Mouse (Mus musculus) layer of hippocampus, adult 2 months (tissue): ENCODE measurements at regions not wholly inside any gene's neighbourhood (a gene's known extent, or its start where the extent isn't known, plus 50 kb on each side); places are given as distances from the start of the nearest gene placed in this dataset.

Experiments
- DNase-seq, 2 experiments: peaks; one replicate each; pipeline ENCODE4 v3.0.0; 2022; ENCODE audit warnings: low spot score in 2 of 2
- H3K27ac ChIP-seq: fragments of 200-600 bp; 2 replicates; pipeline ENCODE4 v1.8.1; 2022
- H3K4me3 ChIP-seq: fragments of 200-600 bp; 2 replicates; pipeline ENCODE4 v1.8.1; 2022; ENCODE audit warnings: mild to moderate bottlenecking
- CTCF ChIP-seq: fragments of 200-600 bp; conservative IDR thresholded peaks from 2 replicates; pipeline ENCODE4 v1.8.1; 2022; ENCODE audit warnings: antibody characterized with exemption, mild to moderate bottlenecking, moderate library complexity

DNA sequence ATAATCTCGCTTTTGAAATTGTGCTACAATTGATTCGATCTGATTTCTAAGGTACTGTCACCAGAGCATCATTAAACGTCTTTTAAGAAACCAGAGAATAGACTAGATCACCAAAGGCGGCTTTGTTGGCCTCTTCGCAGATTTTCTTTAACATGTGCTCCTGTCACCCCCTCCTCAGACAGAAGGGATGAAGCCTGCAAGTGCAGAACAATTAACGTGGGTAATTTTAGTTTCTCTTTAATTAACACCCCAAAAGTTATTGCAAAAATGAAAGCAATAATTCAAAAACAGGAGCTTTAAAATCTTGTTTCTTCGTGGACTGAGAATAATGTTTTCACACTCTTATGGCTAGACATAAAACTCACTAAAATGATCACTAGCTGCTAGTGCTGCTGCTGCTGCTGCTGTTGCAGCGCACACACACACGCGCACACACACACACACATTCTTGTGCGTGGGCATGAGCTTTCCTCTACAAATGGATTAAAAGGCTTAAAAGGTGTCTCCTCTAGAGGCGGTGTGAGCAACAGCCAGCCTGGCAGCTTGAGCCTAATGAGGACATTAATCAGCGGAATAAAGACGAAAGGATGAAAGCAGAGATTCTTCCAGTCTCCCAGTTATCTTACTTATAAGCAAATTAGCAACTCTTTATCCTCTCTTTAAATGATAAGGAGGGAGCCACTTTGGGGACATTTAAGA is 550.5 kb upstream of the Btbd3 start:
- peak; percentile 13 to 28 for DNase-seq
- Histone ChIP-seq H3K27ac (peak overlapping the region; percentile 32; the same call in 1 of the 2 replicates), H3K4me3 (peak overlapping the region; percentile 23)
- peak; percentile 54 for TF ChIP-seq CTCF

GRCm38 (mm10) chr2:137704948-137705723 is 551.2 kb upstream of the Btbd3 start:
- H3K4me3 ChIP-seq = no peak overlapping the region
- DNase-seq = no peak
- no peak for TF ChIP-seq CTCF
- no peak overlapping the region; the same call in 1 of the 2 replicates for H3K27ac ChIP-seq

DNA sequence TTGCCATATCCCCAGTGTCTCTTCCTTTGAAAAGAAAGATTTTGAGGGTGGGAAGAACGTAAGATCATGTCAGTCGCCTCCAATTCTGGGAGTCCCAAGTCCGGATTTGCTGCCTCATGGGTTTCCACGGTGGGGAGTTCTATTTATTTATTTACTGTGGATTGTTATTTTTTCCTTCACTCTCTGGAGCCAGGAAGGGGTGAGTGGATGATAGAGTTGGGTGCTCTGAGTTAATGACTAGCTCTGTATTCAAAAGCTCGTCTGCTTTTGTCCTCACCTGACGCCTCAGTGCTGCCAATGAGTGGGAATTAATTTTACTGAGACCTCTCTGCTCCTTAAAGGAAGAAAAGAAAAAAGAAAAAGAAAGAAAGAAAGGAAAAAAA is 551.8 kb upstream of the Btbd3 start:
- TF ChIP-seq CTCF = no peak

DNA sequence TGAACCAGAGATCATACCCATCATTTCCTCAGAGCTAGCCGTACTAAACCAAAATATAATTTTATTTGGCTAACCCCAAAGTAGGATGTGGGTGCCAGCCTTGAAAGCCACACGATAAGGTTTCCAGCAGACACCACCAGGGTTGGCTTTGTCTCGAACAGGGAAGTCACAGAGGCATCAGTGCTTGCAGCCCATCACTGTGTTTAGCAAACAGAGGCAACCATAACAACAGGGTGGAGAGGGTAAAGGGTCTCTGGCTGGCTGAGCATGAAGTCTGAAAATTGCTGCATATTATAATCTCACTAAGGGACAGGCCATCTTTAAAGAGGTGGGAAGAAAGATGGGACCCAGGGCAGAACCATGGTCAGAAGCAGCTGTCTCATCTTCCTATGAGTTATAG is 552.3 kb upstream of the Btbd3 start:
- H3K4me3 ChIP-seq = no peak overlapping the region
- no peak overlapping the region for H3K27ac ChIP-seq
- no peak for DNase-seq
- TF ChIP-seq CTCF = no peak

More for the DNA sequence above, 551.8 kb upstream of the Btbd3 start:
- Histone ChIP-seq H3K4me3 (no peak overlapping the region), H3K27ac (no peak overlapping the region)
- DNase-seq = no peak

- Histone ChIP-seq H3K4me3 (no peak overlapping the region), H3K27ac (no peak overlapping the region)
- TF ChIP-seq CTCF = no peak
- no peak for DNase-seq
Observed at GRCm38 (mm10) chr2:137695885-137696284, 560.5 kb upstream of the Btbd3 start.

DNA sequence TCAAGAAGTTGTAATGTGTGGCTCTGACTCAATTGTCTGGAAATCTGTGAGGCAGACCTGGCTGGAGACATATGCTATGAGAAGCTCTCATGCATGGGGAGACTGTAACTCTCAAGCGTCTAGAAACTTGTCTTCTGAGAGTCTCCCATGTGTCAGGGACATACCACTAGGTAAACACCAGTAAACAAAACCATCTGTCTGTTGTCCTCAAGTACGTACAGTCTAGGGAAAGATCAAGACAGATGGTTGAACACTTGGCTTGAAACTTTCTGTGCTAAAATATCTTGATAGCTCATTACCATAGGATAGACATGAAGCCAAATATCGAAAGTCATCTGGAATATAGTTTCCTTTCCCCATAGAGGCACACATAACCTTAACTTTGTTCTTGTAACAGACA is 562.3 kb upstream of the Btbd3 start:
- Histone ChIP-seq H3K27ac (no peak overlapping the region), H3K4me3 (no peak overlapping the region)
- DNase-seq = peak in 1 of 2 experiments; percentile 15
- TF ChIP-seq CTCF = no peak

GRCm38 (mm10) chr2:137687208-137687607 is 569.2 kb upstream of the Btbd3 start:
- no peak overlapping the region for H3K4me3 ChIP-seq
- DNase-seq = no peak
- no peak overlapping the region for H3K27ac ChIP-seq
- TF ChIP-seq CTCF = no peak

DNA sequence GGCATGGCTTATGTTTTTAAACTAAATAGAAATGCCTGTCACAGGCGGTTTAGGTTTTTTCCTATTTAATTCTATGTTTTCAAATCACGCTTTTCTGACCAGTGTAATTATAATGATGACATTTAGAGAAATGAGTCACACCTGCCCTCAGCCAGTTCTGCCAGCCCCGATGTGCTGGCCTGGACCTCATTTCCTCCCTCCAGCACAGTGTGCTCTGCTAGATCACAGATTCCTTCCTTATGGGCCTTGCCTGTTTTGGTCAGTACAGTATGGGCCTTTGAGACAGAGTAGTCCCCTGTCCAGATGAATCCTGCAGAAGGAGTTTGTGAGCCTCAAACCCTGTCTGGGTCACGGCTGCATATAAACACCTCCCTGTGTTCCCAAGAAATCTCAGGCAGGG is 569.6 kb upstream of the Btbd3 start:
- no peak for TF ChIP-seq CTCF
- no peak overlapping the region for H3K27ac ChIP-seq
- no peak for DNase-seq
- no peak overlapping the region for H3K4me3 ChIP-seq

GRCm38 (mm10) chr2:137681762-137682161 is 565.3 kb upstream of the Jag1 start:
- H3K4me3 ChIP-seq = no peak overlapping the region
- DNase-seq = no peak
- H3K27ac ChIP-seq = no peak overlapping the region
- no peak for TF ChIP-seq CTCF

DNA sequence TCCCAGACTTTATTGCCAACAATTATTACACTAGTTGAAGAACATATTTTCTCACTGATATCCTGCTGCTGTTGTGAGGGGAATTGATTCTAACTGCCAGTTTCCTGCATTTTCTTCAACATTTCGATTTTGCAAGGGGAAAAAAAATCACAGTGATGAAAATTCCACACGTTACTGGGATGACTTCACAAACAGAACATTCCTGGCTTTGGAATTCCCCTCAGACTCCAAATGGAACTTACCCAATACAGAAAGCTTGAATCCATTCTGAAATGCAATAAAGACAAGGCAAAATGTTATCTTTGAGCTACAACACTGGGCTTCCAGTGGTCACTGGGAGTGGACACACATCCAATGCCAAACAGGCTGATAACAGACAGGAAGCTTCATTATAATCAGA is 546.7 kb upstream of the Jag1 start:
- Histone ChIP-seq H3K4me3 (no peak overlapping the region), H3K27ac (no peak overlapping the region)
- no peak for TF ChIP-seq CTCF
- no peak for DNase-seq

DNA sequence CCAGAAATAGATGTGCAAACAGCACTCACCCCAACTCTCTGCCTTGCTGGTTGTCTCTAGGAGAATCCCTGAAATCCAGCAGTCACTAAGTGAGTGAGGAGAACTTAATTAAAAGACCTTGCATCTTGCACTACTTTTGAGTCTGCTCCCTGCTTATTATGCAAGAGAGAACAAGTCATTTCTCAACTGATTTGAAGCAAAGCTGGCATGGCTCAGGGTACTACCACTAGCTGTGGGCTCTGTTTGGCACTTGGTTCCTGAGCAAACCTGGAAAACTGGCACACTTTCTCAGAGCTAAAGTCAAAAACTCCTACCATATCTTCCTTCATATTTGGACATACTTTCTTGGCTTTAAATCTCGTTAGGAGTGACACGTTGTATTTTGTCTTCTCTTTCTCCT is 545.8 kb upstream of the Jag1 start:
- DNase-seq = no peak
- Histone ChIP-seq H3K27ac (no peak overlapping the region), H3K4me3 (no peak overlapping the region)
- TF ChIP-seq CTCF = no peak

DNA sequence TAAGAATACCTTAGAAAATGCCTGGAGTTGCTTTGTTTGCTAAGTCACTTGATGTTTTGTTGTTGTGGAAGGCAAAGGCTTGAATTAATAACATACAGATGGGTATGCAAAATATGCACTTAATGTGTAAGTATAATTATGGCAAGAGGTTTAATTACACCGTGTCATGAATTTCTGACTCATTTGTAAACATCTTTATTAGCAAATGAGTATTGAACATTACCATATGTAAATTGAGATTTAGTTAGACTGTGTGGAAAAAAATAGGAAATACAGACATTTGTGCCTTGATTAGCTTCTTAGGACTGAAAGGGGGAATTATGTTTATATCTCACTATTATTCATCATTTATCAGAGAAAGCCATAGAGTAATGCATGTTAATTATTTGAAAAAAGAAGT is 544.0 kb upstream of the Jag1 start:
- no peak for TF ChIP-seq CTCF
- H3K4me3 ChIP-seq = no peak overlapping the region
- H3K27ac ChIP-seq = no peak overlapping the region
- no peak for DNase-seq

DNA sequence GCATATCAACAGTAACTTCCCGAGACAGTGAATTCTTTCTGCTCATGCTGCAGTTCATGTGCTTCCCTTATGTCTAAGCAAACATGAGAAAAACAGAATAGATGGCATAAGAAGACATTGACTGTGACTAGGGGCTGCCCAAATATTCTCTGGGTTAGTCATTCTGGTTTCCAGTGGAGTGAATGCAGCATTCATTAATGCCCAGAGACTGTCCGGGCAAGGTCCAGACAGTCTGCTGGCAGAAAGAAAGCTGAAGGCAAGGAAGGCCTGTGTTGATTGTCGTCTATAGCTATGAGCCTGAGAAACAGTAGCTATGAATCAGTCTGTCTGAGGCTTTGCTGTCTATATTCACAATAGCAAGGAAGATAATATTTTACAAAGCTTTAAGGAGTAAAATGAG is 537.9 kb upstream of the Jag1 start:
- TF ChIP-seq CTCF = no peak
- Histone ChIP-seq H3K4me3 (no peak overlapping the region), H3K27ac (no peak overlapping the region)
- no peak for DNase-seq

GRCm38 (mm10) chr2:137644160-137644559 is 527.7 kb upstream of the Jag1 start:
- DNase-seq = no peak
- no peak overlapping the region for H3K4me3 ChIP-seq
- no peak for TF ChIP-seq CTCF
- no peak overlapping the region for H3K27ac ChIP-seq
